Mouse (Mus musculus): ENCODE measurements around the gene Chpf2. TPM values are rescaled to one million over a fixed set of nuclear protein-coding genes. Genes with fewer than 3 reads are reported as not detected.
A peak's percentile ranks its signal among the peaks of the same experiment; 100 is the strongest.

Chpf2 gene
- polyA plus RNA-seq, 1 experiment: 20.6 TPM

DNA sequence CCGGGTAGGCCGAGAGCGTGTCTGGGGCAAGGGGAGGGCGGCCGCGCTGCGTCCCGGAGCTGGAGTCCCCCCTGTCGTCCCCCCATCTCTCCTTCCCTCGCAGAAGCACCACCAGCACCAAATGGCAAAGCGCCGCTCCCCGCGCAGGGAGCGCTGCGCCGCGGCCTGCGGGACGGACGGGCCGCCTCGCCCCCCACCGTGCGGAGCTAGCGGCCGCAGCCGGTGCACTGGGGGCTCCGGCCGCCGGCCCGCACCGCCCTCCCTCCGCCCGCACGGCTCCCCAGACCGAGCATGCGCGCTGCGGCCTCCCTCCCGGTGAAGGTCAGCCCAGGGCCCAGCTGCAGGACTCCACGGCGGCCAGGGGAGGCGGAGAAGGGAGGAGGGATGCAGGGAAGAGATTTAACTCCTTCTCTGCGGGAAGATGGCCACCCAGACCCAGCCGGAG lies 18.1 kb downstream of the Chpf2 start:
- no peak overlapping the region for H3K4me3 ChIP-seq (replicated peaks; ENCODE audit: control insufficient read depth, low read depth, low read length)

GRCm38 (mm10) chr5:24605321-24605979 lies 18.9 kb downstream of the Chpf2 start:
- no peaks in the 10 kb centered on the region for H3K4me1 ChIP-seq (ENCODE audit: control insufficient read depth, insufficient read depth, low read length)
- WGBS: 64% methylated on average over 6 of the region's 6 CpGs
- TF ChIP-seq POLR2A (IDR thresholded peaks at IDR 0.05; ENCODE audit: borderline replicate concordance, control insufficient read depth, low read depth, low read length) (no peak), CTCF (IDR thresholded peaks at IDR 0.05; ENCODE audit: control insufficient read depth, insufficient read depth, low read length) (no peak)
- no peak overlapping the region for H3K4me3 ChIP-seq (replicated peaks; ENCODE audit: control insufficient read depth, low read depth, low read length)
- no peak overlapping the region for H3K27ac ChIP-seq (ENCODE audit: control insufficient read depth, insufficient read depth, low read depth, low read length, poor library complexity)

More for the DNA sequence above, 18.1 kb downstream of the Chpf2 start:
- no peaks in the 10 kb centered on the region for H3K4me1 ChIP-seq (ENCODE audit: control insufficient read depth, insufficient read depth, low read length)
- under 1% methylated on average over 46 of the region's 46 CpGs for WGBS
- TF ChIP-seq CTCF (IDR thresholded peaks at IDR 0.05; ENCODE audit: control insufficient read depth, insufficient read depth, low read length) (no peak), POLR2A (IDR thresholded peaks at IDR 0.05; ENCODE audit: borderline replicate concordance, control insufficient read depth, low read depth, low read length) (no peak)
- H3K27ac ChIP-seq (ENCODE audit: control insufficient read depth, insufficient read depth, low read depth, low read length, poor library complexity): peak overlapping the region; percentile 21; the same call in 1 of the 2 replicates

GRCm38 (mm10) chr5:24605980-24606665 lies 19.6 kb downstream of the Chpf2 start:
- TF ChIP-seq POLR2A (IDR thresholded peaks at IDR 0.05; ENCODE audit: borderline replicate concordance, control insufficient read depth, low read depth, low read length) (no peak), CTCF (IDR thresholded peaks at IDR 0.05; ENCODE audit: control insufficient read depth, insufficient read depth, low read length) (no peak)
- Histone ChIP-seq H3K4me3 (replicated peaks; ENCODE audit: control insufficient read depth, low read depth, low read length) (no peak overlapping the region), H3K27ac (ENCODE audit: control insufficient read depth, insufficient read depth, low read depth, low read length, poor library complexity) (no peak overlapping the region), H3K4me1 (ENCODE audit: control insufficient read depth, insufficient read depth, low read length) (no peaks in the 10 kb centered on the region)
- 76% methylated on average over 14 of the region's 14 CpGs for WGBS

DNA sequence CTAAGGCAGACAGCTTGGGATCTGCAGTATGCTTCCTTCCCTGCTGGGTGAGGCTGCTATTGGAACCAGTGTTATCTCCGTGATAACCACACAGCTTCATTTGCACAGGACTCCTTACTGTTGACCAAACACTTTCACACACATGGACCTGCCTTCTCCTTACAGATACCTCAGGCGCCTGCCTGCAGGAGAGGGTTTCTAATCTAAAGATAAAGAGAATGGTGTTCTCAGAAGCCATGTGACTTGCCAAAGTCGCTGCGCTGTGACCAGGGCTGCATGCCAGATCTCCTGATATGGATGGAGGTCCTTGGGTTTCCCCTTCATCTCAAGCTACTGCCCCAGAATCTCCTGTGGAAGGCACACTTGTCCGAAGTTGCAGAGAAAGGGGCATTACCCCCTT lies 22.8 kb downstream of the Chpf2 start:
- TF ChIP-seq CTCF (IDR thresholded peaks at IDR 0.05; ENCODE audit: control insufficient read depth, insufficient read depth, low read length) (no peak), POLR2A (IDR thresholded peaks at IDR 0.05; ENCODE audit: borderline replicate concordance, control insufficient read depth, low read depth, low read length) (no peak)
- 44% methylated on average over 5 of the region's 5 CpGs for WGBS
- H3K27ac ChIP-seq (ENCODE audit: control insufficient read depth, insufficient read depth, low read depth, low read length, poor library complexity): no peak overlapping the region
- no peaks in the 10 kb centered on the region for H3K4me1 ChIP-seq (ENCODE audit: control insufficient read depth, insufficient read depth, low read length)
- H3K4me3 ChIP-seq (replicated peaks; ENCODE audit: control insufficient read depth, low read depth, low read length): no peak overlapping the region

- H3K27ac ChIP-seq (ENCODE audit: control insufficient read depth, insufficient read depth, low read depth, low read length, poor library complexity): no peak overlapping the region
- no peak overlapping the region for H3K4me3 ChIP-seq (replicated peaks; ENCODE audit: control insufficient read depth, low read depth, low read length)
- no peaks in the 10 kb centered on the region for H3K4me1 ChIP-seq (ENCODE audit: control insufficient read depth, insufficient read depth, low read length)
- WGBS: 75% methylated on average over 7 of the region's 7 CpGs
- no peak for TF ChIP-seq POLR2A (IDR thresholded peaks at IDR 0.05; ENCODE audit: borderline replicate concordance, control insufficient read depth, low read depth, low read length)
Observed at GRCm38 (mm10) chr5:24611366-24612301, 25.1 kb downstream of the Chpf2 start.

DNA sequence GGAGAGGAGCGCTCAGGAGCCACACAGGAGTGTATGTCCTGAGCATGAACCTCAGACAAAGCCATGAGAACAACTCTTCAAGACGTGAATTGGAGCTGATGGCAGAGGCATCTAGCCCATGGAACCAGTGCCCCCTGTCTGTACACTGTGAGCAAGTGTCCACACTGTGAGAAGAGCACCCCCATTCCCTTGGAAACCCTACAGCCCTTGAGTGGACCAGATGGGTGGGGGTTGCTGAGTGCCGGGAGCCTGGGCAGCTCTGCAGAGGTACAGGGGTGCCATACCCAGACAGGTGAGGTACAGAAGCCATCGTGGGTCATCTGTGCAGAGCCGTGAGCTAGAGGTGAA lies 25.7 kb downstream of the Chpf2 start:
- Histone ChIP-seq H3K27ac (ENCODE audit: control insufficient read depth, insufficient read depth, low read depth, low read length, poor library complexity) (no peak overlapping the region), H3K4me3 (replicated peaks; ENCODE audit: control insufficient read depth, low read depth, low read length) (no peak overlapping the region), H3K4me1 (ENCODE audit: control insufficient read depth, insufficient read depth, low read length) (no peaks in the 10 kb centered on the region)
- WGBS: 87% methylated on average over 5 of the region's 5 CpGs
- TF ChIP-seq POLR2A (IDR thresholded peaks at IDR 0.05; ENCODE audit: borderline replicate concordance, control insufficient read depth, low read depth, low read length) (no peak), CTCF (IDR thresholded peaks at IDR 0.05; ENCODE audit: control insufficient read depth, insufficient read depth, low read length) (no peak)

- Histone ChIP-seq H3K4me1 (ENCODE audit: control insufficient read depth, insufficient read depth, low read length) (no peaks in the 10 kb centered on the region), H3K27ac (ENCODE audit: control insufficient read depth, insufficient read depth, low read depth, low read length, poor library complexity) (no peak overlapping the region), H3K4me3 (replicated peaks; ENCODE audit: control insufficient read depth, low read depth, low read length) (no peak overlapping the region)
- TF ChIP-seq CTCF (IDR thresholded peaks at IDR 0.05; ENCODE audit: control insufficient read depth, insufficient read depth, low read length): no peak
- 63% methylated on average over 6 of the region's 6 CpGs for WGBS
Observed at GRCm38 (mm10) chr5:24615097-24615496, 28.6 kb downstream of the Chpf2 start.

DNA sequence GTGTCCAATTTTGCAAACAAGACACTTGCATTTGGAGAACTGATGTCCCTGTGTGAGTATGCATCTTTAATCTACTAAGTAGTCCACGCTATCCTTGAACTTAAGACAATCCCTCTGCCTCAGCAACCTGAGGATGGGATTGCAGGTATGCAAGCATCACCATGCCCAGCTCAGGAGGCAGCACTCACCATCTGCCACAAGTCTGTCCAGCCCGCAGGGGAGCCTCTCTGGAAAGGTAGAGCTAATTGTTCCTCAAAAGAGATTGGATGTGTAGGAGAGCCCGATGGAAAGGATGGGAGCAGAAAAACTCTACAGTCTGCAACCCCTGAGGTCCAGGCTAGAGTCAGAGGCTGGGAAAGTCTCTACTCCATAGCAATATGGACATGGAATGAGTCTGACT lies 32.4 kb downstream of the Chpf2 start:
- no peak overlapping the region for H3K27ac ChIP-seq (ENCODE audit: control insufficient read depth, insufficient read depth, low read depth, low read length, poor library complexity)
- WGBS: 68% methylated on average over 3 of the region's 3 CpGs
- no peak overlapping the region for H3K4me3 ChIP-seq (replicated peaks; ENCODE audit: control insufficient read depth, low read depth, low read length)
- no peak for TF ChIP-seq POLR2A (IDR thresholded peaks at IDR 0.05; ENCODE audit: borderline replicate concordance, control insufficient read depth, low read depth, low read length)
- TF ChIP-seq CTCF (IDR thresholded peaks at IDR 0.05; ENCODE audit: control insufficient read depth, insufficient read depth, low read length): no peak
- no peaks in the 10 kb centered on the region for H3K4me1 ChIP-seq (ENCODE audit: control insufficient read depth, insufficient read depth, low read length)

All from bone marrow, adult 2 months (tissue).